Mouse (Mus musculus) limb, embryonic 12.5 days (tissue): Measurements from ENCODE around the gene Prss47. TPM values are rescaled to one million over a fixed set of nuclear protein-coding genes. Genes with fewer than 3 reads are reported as not detected.

Source experiments
- polyA plus RNA-seq: library from polyadenylated mRNA; unstranded; fragments of >200 nt; fragmentation: Nextera tagmentation; extraction: Ambion mirVana; gene quantifications from 2 replicates; pipeline ENCODE4 v1.2.1, GENCODE M21; 2016

The Prss47 gene
- polyA plus RNA-seq, 1 experiment from 2014 or later, result not detected

Other genes starting within 250 kb of the Prss47 start
- 1.4 and 2.5 TPM in 2 replicates for gene Cntnap3, start 148.8 kb downstream of the Prss47 start, polyA plus RNA-seq
- gene Spata31, start 135.4 kb downstream of the Prss47 start, polyA plus RNA-seq, result not detected in 2 replicates
- gene Spata31d1c, start 19.7 kb downstream of the Prss47 start, polyA plus RNA-seq, result not detected in 2 replicates
- 60.2 and 62.8 TPM in 2 replicates for gene Mfsd14b, start 60.2 kb upstream of the Prss47 start, polyA plus RNA-seq
- gene Olfr465-ps1, start 85.3 kb upstream of the Prss47 start, polyA plus RNA-seq, result not detected in 2 replicates
- gene Olfr466, start 97.5 kb upstream of the Prss47 start, polyA plus RNA-seq, result not detected in 2 replicates
- gene Nlrp4f, start 153.2 kb upstream of the Prss47 start, polyA plus RNA-seq, result 0.05 and 0.11 TPM in 2 replicates
- not detected in 2 replicates for gene Gm10775, start 206.8 kb upstream of the Prss47 start, polyA plus RNA-seq
- 19.4 and 20.5 TPM in 2 replicates for gene Zfp369, start 226.1 kb upstream of the Prss47 start, polyA plus RNA-seq